Mouse (Mus musculus): ENCODE measurements at regions not wholly inside any gene's neighbourhood (a gene's known extent, or its start where the extent isn't known, plus 50 kb on each side); places are given as distances from the start of the nearest gene placed in this dataset.

GRCm38 (mm10) chr11:23169742-23170428 is 86.0 kb upstream of the Xpo1 start:
- DNase-seq (ENCODE audit: low spot score in 2 of 2), result no peak

GRCm38 (mm10) chr11:23170813-23171212 is 85.0 kb upstream of the Xpo1 start:
- DNase-seq (ENCODE audit: low spot score in 2 of 2), result no peak

GRCm38 (mm10) chr11:23171760-23172159 is 84.1 kb upstream of the Xpo1 start:
- no peak for DNase-seq (ENCODE audit: low spot score in 2 of 2)

- DNase-seq (ENCODE audit: low spot score in 2 of 2), result no peak
Measured at GRCm38 (mm10) chr11:23181647-23182046, 74.2 kb upstream of the Xpo1 start.

GRCm38 (mm10) chr11:23185211-23185610 is 70.6 kb upstream of the Xpo1 start:
- DNase-seq (ENCODE audit: low spot score in 2 of 2), result no peak

GRCm38 (mm10) chr11:23201701-23202449 is 54.0 kb upstream of the Xpo1 start:
- DNase-seq (ENCODE audit: low spot score in 2 of 2), result no peak

GRCm38 (mm10) chr11:23203566-23203965 is 52.3 kb upstream of the Xpo1 start:
- DNase-seq (ENCODE audit: low spot score in 2 of 2), result no peak

GRCm38 (mm10) chr11:23204041-23204440 is 51.8 kb upstream of the Xpo1 start:
- DNase-seq (ENCODE audit: low spot score in 2 of 2), result no peak

Data from urinary bladder, adult 18-20 months (tissue).